Mouse (Mus musculus) adipose tissue, adult 10 weeks (tissue): Measurements from ENCODE around the gene Slc4a4. TPM values are rescaled to one million over a fixed set of nuclear protein-coding genes. Genes with fewer than 3 reads are reported as not detected.

Source experiments
- polyA plus RNA-seq: library from polyadenylated mRNA; stranded (reverse); fragments of 350-450 nt; fragmentation: Illumina TruSeq; extraction: RNeasy Lipid Tissue Mini Kit (QIAGEN cat#74804); gene quantifications from one replicate; pipeline ENCODE4 v1.2.3, GENCODE M21; 2014; ENCODE audit warnings: low read depth, low replicate concordance

Slc4a4 gene
- 12.4 TPM for polyA plus RNA-seq

GRCm38 (mm10) chr5:88886668-88887555, at the start of gene Slc4a4:
TSS of gene Slc4a4 (plus strand) at chr5:88886818.

Other genes starting within 250 kb of the Slc4a4 start
- gene Grsf1, start 210.6 kb upstream of the Slc4a4 start, polyA plus RNA-seq, result 72.2 TPM
- gene Mob1b, start 166.0 kb upstream of the Slc4a4 start, polyA plus RNA-seq, result 13.9 TPM
- 6.1 TPM for gene Dck, start 121.8 kb upstream of the Slc4a4 start, polyA plus RNA-seq